Mouse (Mus musculus): ENCODE measurements around the gene Stk38.

Stk38 gene

GRCm38 (mm10) chr17:28953251-28953650, 54.5 kb downstream of the Stk38 start:
- peak; percentile 31; the same call in 1 of the 2 replicates for TF ChIP-seq GATA4 (IDR thresholded peaks at IDR 0.05; ENCODE audit: insufficient replicate concordance, low read length)

- TF ChIP-seq GATA4 (IDR thresholded peaks at IDR 0.05; ENCODE audit: insufficient replicate concordance, low read length), result no peak
These were observed 55.7 kb downstream of the Stk38 start, which contains the start of gene Kctd20 for GRCm38 (mm10) chr17:28951831-28952799. Gene Kctd20, plus strand, starts transcription at chr17:28951950.

- no peak for TF ChIP-seq GATA4 (IDR thresholded peaks at IDR 0.05; ENCODE audit: insufficient replicate concordance, low read length)
These were observed 57.0 kb downstream of the Stk38 start for GRCm38 (mm10) chr17:28950751-28951150.

- TF ChIP-seq GATA4 (IDR thresholded peaks at IDR 0.05; ENCODE audit: insufficient replicate concordance, low read length), result no peak
These were observed 59.1 kb downstream of the Stk38 start for GRCm38 (mm10) chr17:28948661-28949060.

- TF ChIP-seq GATA4 (IDR thresholded peaks at IDR 0.05; ENCODE audit: insufficient replicate concordance, low read length), result no peak
These were observed 60.5 kb downstream of the Stk38 start for GRCm38 (mm10) chr17:28947011-28947939.

- no peak for TF ChIP-seq GATA4 (IDR thresholded peaks at IDR 0.05; ENCODE audit: insufficient replicate concordance, low read length)
These were observed 63.3 kb downstream of the Stk38 start for GRCm38 (mm10) chr17:28944481-28944880.

GRCm38 (mm10) chr17:28943740-28944139, 64.1 kb downstream of the Stk38 start, which contains the start of gene Pxt1:
Gene Pxt1, minus strand, starts transcription at chr17:28943840.
- TF ChIP-seq GATA4 (IDR thresholded peaks at IDR 0.05; ENCODE audit: insufficient replicate concordance, low read length), result no peak

GRCm38 (mm10) chr17:28942101-28942500, 65.7 kb downstream of the Stk38 start:
- TF ChIP-seq GATA4 (IDR thresholded peaks at IDR 0.05; ENCODE audit: insufficient replicate concordance, low read length), result no peak

GRCm38 (mm10) chr17:28940776-28941555, 66.8 kb downstream of the Stk38 start:
- no peak for TF ChIP-seq GATA4 (IDR thresholded peaks at IDR 0.05; ENCODE audit: insufficient replicate concordance, low read length)

- TF ChIP-seq GATA4 (IDR thresholded peaks at IDR 0.05; ENCODE audit: insufficient replicate concordance, low read length), result no peak
These were observed 71.0 kb downstream of the Stk38 start for GRCm38 (mm10) chr17:28936622-28937345.

GRCm38 (mm10) chr17:28936133-28936532, 71.7 kb downstream of the Stk38 start:
- no peak for TF ChIP-seq GATA4 (IDR thresholded peaks at IDR 0.05; ENCODE audit: insufficient replicate concordance, low read length)

- no peak for TF ChIP-seq GATA4 (IDR thresholded peaks at IDR 0.05; ENCODE audit: insufficient replicate concordance, low read length)
These were observed 73.5 kb downstream of the Stk38 start for GRCm38 (mm10) chr17:28934120-28934916.

- no peak for TF ChIP-seq GATA4 (IDR thresholded peaks at IDR 0.05; ENCODE audit: insufficient replicate concordance, low read length)
These were observed 75.5 kb downstream of the Stk38 start for GRCm38 (mm10) chr17:28932274-28932673.
